Mouse (Mus musculus) left cerebral cortex, adult 8-10 months (tissue): ENCODE measurements at regions not wholly inside any gene's neighbourhood (a gene's known extent, or its start where the extent isn't known, plus 50 kb on each side); places are given as distances from the start of the nearest gene placed in this dataset.
"Not testable (repeated sequence)": the region's sequence is repeated elsewhere in the genome, so short reads cannot be mapped to it uniquely, and the experiment has no call there.

Experiments used
- DNase-seq, 2 experiments: peaks; one replicate each; pipeline ENCODE4 v3.0.0; 2022; ENCODE audit warnings: low spot score in 2 of 2

DNA sequence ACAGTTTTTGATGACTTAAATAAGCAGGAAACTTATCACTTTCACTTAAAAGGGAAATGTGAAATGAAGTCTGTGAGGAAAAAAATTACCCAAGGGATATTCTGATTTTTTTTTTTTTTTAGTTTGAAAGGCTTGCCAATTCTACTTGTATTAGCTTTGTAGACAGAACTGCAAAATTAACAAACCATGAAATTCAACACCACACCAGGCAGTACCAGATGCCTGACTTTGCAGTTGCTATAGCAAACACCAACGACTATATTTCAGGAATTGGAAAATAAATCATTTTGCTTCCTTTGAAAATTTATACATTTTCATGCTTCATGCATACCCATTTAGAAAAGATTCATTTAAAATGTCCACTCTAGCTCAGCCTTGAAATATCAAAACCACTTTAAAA is 1206.6 kb downstream of the Grik2 start:
- peak in 1 of 2 experiments; percentile 8 for DNase-seq

DNA sequence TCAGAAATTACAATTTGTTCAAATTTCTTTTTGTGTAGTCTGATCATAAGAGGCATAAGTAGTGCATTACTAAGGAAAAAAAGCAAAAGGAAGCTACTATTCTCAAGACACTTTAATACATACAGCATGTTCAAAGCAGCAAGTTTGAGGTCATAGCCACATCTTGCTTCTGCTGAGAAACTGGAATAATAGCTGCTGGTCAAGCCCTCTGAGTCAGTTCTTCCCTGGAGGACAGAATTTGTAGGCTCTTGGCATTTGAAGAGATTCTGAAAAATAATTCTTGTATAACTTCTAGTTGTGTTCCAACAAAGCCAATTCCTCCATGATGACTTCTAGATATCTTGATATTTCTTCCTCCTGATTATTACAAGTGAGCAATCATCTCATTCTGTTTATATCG is 1207.5 kb downstream of the Grik2 start:
- no peak for DNase-seq

DNA sequence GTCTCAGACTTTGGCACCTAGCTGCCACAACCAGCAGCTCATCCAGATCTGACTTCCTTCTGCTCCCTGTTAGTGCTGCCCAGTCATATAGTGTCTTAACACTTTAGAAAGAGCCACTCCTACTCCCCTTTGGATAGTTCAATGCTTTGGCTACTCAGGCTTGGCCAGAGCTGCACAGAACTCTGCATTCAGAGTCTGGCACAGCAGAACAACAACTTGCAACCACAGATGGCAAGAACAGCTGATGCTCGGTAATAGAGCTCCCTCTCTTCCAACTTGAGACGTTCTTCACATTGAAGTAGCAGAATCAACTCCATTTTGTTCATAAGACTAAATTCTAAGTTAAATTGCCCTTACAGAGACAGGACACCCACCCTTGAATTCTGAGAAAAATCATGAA is 1216.0 kb downstream of the Grik2 start:
- peak in 1 of 2 experiments; percentile 10 for DNase-seq

DNA sequence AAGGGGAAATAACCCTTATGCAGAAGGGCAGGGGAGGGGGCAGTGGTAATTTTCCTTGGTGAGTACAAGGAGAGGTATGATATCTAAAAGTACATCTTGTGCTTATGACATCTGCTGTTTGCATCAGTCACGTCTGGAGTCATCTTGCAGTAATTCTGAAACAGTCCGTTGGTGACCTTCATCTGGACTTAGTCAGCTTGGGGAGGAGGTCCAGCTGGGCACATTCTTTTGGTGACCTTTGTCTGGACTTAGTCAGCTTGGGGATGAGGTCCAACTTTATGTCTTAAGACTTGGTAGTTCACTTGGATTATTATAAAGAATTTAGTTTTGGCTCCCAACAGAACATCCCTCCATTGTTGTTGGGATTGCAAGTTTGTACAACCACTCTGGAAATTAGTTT is 1238.8 kb downstream of the Grik2 start:
- not testable (repeated sequence) for DNase-seq

DNA sequence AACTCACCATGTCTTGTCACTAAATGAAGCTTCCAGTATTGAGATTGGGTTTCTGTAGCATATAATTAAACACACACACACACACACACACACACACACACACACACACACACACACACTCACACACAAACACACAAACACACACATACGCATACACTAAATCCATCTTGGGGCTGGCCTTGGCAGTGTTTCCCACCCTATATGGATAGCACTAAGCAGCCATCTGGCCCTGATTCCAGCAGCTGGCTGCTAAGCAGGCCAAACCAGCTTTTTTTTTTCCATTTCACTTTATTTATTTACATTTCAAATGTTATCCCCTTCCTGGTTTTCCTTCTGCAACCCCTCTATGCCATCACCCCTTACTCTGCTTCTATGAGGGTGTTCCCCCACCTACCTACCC is 1266.3 kb downstream of the Grik2 start:
- DNase-seq: no peak

DNA sequence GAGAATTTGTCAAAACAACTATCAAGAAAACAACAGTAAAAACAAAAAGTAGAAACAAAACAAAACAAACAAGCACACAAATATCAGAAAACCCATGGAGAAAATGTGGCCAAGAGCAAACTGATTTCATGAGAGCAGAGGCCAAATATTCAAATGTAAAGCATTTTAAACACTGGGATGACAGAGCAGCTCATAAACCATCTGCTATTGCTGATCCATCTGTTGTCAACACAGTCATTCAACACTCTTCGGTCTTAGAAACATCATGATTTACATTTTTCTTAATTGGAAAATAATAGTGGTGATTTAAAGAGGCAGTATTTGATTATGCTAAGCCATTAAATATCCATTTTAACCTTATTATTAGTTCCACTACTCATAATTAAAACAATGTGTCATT is 1315.6 kb downstream of the Grik2 start:
- DNase-seq: no peak

DNA sequence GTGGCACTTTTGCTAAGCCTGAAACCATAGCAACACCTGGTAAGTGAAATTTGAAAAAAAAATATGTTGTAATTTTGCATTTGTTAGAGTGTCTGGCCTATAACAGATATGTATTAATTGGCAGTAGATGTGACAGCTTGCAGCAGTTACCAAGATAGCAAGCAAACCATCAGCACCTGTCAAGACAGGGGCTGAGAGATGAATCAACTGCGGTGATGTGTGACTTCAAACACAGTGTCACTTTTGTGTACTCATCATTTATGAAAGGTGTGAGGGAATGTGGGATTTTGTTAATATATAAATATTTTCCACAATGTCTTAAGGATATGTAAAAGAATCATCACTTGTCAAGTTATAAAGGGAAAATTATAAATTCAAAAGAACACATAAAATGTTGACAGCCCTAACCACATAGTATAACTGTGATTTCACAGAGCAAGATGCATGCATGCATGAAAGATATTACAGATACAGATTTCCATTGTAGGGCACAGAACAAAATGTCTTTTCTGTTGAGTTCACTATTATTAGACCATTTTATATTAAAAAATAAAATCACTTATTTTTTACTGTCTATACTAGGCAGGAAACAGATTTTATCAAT is 1344.7 kb downstream of the Grik2 start:
- DNase-seq: no peak

DNA sequence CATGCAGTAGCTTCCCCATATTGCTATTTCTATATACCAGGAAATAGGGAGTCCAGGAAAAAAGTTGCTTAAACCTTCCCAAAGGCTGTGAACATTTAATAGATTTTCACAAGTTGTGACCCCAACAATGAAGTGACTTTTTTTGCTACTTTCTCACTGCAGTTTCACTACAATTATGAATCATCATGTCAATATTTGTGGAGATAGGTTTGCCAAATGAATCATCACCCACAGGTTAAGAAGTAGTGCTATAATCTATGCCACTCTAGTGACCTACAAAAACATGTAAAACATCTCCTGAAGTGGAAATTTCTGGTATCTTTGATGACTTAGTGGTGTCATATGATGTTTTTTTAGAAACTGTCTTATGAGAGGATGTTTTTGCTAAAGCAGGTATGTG is 1355.3 kb downstream of the Grik2 start:
- DNase-seq: no peak

DNA sequence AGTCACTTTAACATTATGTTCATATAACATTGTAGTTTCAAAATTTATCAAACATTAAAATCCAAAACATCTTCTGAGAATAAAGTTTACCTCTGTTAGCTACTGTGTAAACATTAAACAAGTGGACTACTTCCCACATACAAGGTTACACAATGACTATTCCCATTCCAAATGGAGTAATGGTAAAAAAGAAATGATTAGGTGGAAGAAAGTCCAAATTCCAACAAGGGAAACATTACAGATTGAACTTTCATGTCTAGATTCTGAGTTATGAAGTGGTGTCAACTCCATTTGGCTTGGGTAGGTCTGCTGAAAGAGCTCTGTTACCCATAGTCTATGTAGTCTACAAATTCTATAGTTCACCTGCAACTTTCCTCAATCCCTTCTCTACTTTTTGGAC is 1363.1 kb downstream of the Grik2 start:
- no peak for DNase-seq

DNA sequence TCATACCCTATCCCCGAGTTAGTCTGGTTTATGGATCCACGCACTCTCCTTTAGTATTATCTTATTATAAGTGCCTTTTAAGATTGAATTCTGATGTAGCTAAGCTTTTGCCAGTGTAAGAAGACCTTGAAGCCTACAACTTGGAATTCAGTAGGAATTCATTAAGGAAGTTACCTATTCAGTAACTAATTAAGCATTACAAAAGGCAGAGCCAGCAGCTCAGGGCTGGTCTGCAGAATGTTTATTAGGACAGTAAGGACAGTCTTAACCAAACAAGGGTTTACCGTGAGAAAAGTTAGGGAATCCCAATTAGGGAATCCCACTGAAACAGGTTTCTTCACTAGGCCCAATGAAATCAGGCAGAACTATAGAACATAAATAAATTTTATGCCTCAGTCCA is 1383.5 kb downstream of the Grik2 start:
- no peak for DNase-seq
